Mouse (Mus musculus): ENCODE data around the gene Gm49673.
A peak's percentile ranks its signal among the peaks of the same experiment; 100 is the strongest.
"Not testable (repeated sequence)": the region's sequence is repeated elsewhere in the genome, so short reads cannot be mapped to it uniquely, and the experiment has no call there.

Gm49673 gene

GRCm38 (mm10) chr17:8129578-8129977 is 18.0 kb downstream of the Gm49673 start:
- DNase-seq: not testable (repeated sequence)

- not testable (repeated sequence) for DNase-seq
Measured at GRCm38 (mm10) chr17:8128326-8128993, 19.1 kb downstream of the Gm49673 start.

GRCm38 (mm10) chr17:8124586-8124985 is 23.0 kb downstream of the Gm49673 start:
- DNase-seq: not testable (repeated sequence)

GRCm38 (mm10) chr17:8122974-8123373 is 24.6 kb downstream of the Gm49673 start:
- DNase-seq: not testable (repeated sequence)

GRCm38 (mm10) chr17:8116928-8117327 is 30.7 kb downstream of the Gm49673 start:
- not testable (repeated sequence) for DNase-seq

- DNase-seq: peak in 1 of 2 experiments; percentile 17
Measured at GRCm38 (mm10) chr17:8116378-8116777, 31.2 kb downstream of the Gm49673 start.

GRCm38 (mm10) chr17:8112199-8112598 is 35.4 kb downstream of the Gm49673 start:
- DNase-seq: not testable (repeated sequence)

- DNase-seq: not testable (repeated sequence)
Measured at GRCm38 (mm10) chr17:8101297-8101609, 46.3 kb downstream of the Gm49673 start.

GRCm38 (mm10) chr17:8100405-8101296 is 46.9 kb downstream of the Gm49673 start:
- not testable (repeated sequence) for DNase-seq

- not testable (repeated sequence) for DNase-seq
Measured at GRCm38 (mm10) chr17:8096199-8096598, 51.4 kb downstream of the Gm49673 start.

- not testable (repeated sequence) for DNase-seq
Measured at GRCm38 (mm10) chr17:8095653-8096052, 51.9 kb downstream of the Gm49673 start.

GRCm38 (mm10) chr17:8092537-8093526 is 54.8 kb downstream of the Gm49673 start:
- DNase-seq: not testable (repeated sequence)

- not testable (repeated sequence) for DNase-seq
Measured at GRCm38 (mm10) chr17:8091320-8091719, 56.3 kb downstream of the Gm49673 start.

GRCm38 (mm10) chr17:8069847-8070246 is 77.7 kb downstream of the Gm49673 start:
- DNase-seq: not testable (repeated sequence)

- not testable (repeated sequence) for DNase-seq
Measured at GRCm38 (mm10) chr17:8056637-8057138, 90.9 kb downstream of the Gm49673 start.

GRCm38 (mm10) chr17:8055919-8056589 is 91.5 kb downstream of the Gm49673 start:
- not testable (repeated sequence) for DNase-seq

- peak; percentile 72 to 73 for DNase-seq
Measured at GRCm38 (mm10) chr17:8051247-8051646, 96.3 kb downstream of the Gm49673 start.

GRCm38 (mm10) chr17:8050218-8050617 is 97.4 kb downstream of the Gm49673 start:
- not testable (repeated sequence) for DNase-seq

- peak; percentile 9 to 40 for DNase-seq
Measured at GRCm38 (mm10) chr17:8046178-8046577, 101.4 kb downstream of the Gm49673 start.

GRCm38 (mm10) chr17:8041197-8041596 is 106.4 kb downstream of the Gm49673 start:
- DNase-seq: not testable (repeated sequence)

- not testable (repeated sequence) for DNase-seq
Measured at GRCm38 (mm10) chr17:8039916-8040635, 107.5 kb downstream of the Gm49673 start.

Measured in lung, adult 18-20 months (tissue).